Mouse (Mus musculus): ENCODE measurements around the gene Mprip.
"Not testable (repeated sequence)": the region's sequence is repeated elsewhere in the genome, so short reads cannot be mapped to it uniquely, and the experiment has no call there.

Mprip gene

GRCm38 (mm10) chr11:59715424-59715840 lies 54.3 kb downstream of the Mprip start:
- in situ Hi-C loops (cut with MboI, MseI): no loop called here

- in situ Hi-C loops (cut with MboI, MseI): no loop called here
Measured at GRCm38 (mm10) chr11:59717801-59718291, 56.7 kb downstream of the Mprip start.

GRCm38 (mm10) chr11:59719185-59719584 lies 58.1 kb downstream of the Mprip start:
- in situ Hi-C loops (cut with MboI, MseI): no loop called here

GRCm38 (mm10) chr11:59721385-59721784 lies 60.3 kb downstream of the Mprip start:
- in situ Hi-C loops (cut with MboI, MseI): no loop called here

- in situ Hi-C loops (cut with MboI, MseI): no loop called here
Measured at GRCm38 (mm10) chr11:59727204-59727603, 66.1 kb downstream of the Mprip start.

- in situ Hi-C loops (cut with MboI, MseI): no loop called here
Measured at GRCm38 (mm10) chr11:59731821-59732220, 70.7 kb downstream of the Mprip start.

GRCm38 (mm10) chr11:59732407-59733066 lies 71.4 kb downstream of the Mprip start:
- in situ Hi-C loops (cut with MboI, MseI): no loop called here

- in situ Hi-C loops (cut with MboI, MseI): not testable (repeated sequence)
Measured at GRCm38 (mm10) chr11:59733600-59733999, 72.5 kb downstream of the Mprip start.

GRCm38 (mm10) chr11:59734335-59734734 lies 73.2 kb downstream of the Mprip start:
- in situ Hi-C loops (cut with MboI, MseI): no loop called here

- in situ Hi-C loops (cut with MboI, MseI): loop anchor here (5.0 kb wide), 1 partner anchor 114 kb away; no protein-coding TSS in a partner anchor
Measured at GRCm38 (mm10) chr11:59735938-59736337, 74.8 kb downstream of the Mprip start.

- in situ Hi-C loops (cut with MboI, MseI): loop anchor here (5.0 kb wide), 1 partner anchor 115 kb away; no protein-coding TSS in a partner anchor
Measured at GRCm38 (mm10) chr11:59737250-59737649, 76.1 kb downstream of the Mprip start.

- in situ Hi-C loops (cut with MboI, MseI): loop anchor here (5.0 kb wide), 1 partner anchor 118 kb away; no protein-coding TSS in a partner anchor
Measured at GRCm38 (mm10) chr11:59739996-59740395, 78.9 kb downstream of the Mprip start.

- in situ Hi-C loops (cut with MboI, MseI): no loop called here
Measured at GRCm38 (mm10) chr11:59741915-59742314, 80.8 kb downstream of the Mprip start.

GRCm38 (mm10) chr11:59743307-59743706 lies 82.2 kb downstream of the Mprip start:
- in situ Hi-C loops (cut with MboI, MseI): no loop called here

- in situ Hi-C loops (cut with MboI, MseI): no loop called here
Measured at GRCm38 (mm10) chr11:59743712-59744111, 82.6 kb downstream of the Mprip start.

GRCm38 (mm10) chr11:59744374-59744773 lies 83.3 kb downstream of the Mprip start:
- in situ Hi-C loops (cut with MboI, MseI): no loop called here

GRCm38 (mm10) chr11:59745851-59746250 lies 84.7 kb downstream of the Mprip start:
- in situ Hi-C loops (cut with MboI, MseI): no loop called here

GRCm38 (mm10) chr11:59746614-59747013 lies 85.5 kb downstream of the Mprip start:
- in situ Hi-C loops (cut with MboI, MseI): no loop called here

- in situ Hi-C loops (cut with MboI, MseI): no loop called here
Measured at GRCm38 (mm10) chr11:59749050-59749449, 87.9 kb downstream of the Mprip start.

GRCm38 (mm10) chr11:59754504-59754903 lies 93.4 kb downstream of the Mprip start:
- in situ Hi-C loops (cut with MboI, MseI): no loop called here

- in situ Hi-C loops (cut with MboI, MseI): no loop called here
Measured at GRCm38 (mm10) chr11:59756351-59756750, 95.2 kb downstream of the Mprip start.

- in situ Hi-C loops (cut with MboI, MseI): no loop called here
Measured at GRCm38 (mm10) chr11:59758191-59758985, 97.3 kb downstream of the Mprip start.

GRCm38 (mm10) chr11:59759178-59759577 lies 98.1 kb downstream of the Mprip start:
- in situ Hi-C loops (cut with MboI, MseI): no loop called here
